Mouse (Mus musculus) liver, embryonic 14.5 days (tissue): ENCODE results near the gene Mdm2. TPM values are rescaled to one million over a fixed set of nuclear protein-coding genes. Genes with fewer than 3 reads are reported as not detected.
"Not testable (repeated sequence)": the region's sequence is repeated elsewhere in the genome, so short reads cannot be mapped to it uniquely, and the experiment has no call there.

ENCODE experiments used
- ATAC-seq: fragments of 200-750 bp; cut with Nextera tagmentation; 2 replicates; pipeline ENCODE4 v1.8.0; 2017; ENCODE audit warnings: moderate number of reproducible peaks, mild to moderate bottlenecking, moderate library complexity; ENCODE audit not compliant: insufficient read depth
- DNase-seq, 3 experiments: peaks; one replicate each; pipeline ENCODE4 v3.0.0-alpha.2; 2012 to 2013; ENCODE audit warnings: low read depth in 3 of 3, low spot score in 3 of 3
- H3K27ac ChIP-seq: fragments of 300-500 bp; sonication (generic); 2 replicates; pipeline ENCODE4 v1.5.1; 2014; ENCODE audit warnings: moderate library complexity, mild to moderate bottlenecking, control low read depth, inconsistent platforms
- H3K27me3 ChIP-seq: fragments of 300-500 bp; sonication (generic); 2 replicates; pipeline ENCODE4 v1.6.1; 2014; ENCODE audit warnings: mild to moderate bottlenecking, low read length, moderate library complexity; ENCODE audit not compliant: control insufficient read depth, insufficient read depth
- H3K36me3 ChIP-seq: fragments of 300-500 bp; sonication (generic); replicated peaks from 2 replicates; pipeline ENCODE4 v1.6.1; 2014; ENCODE audit warnings: low read depth; ENCODE audit not compliant: control insufficient read depth, insufficient read depth
- H3K4me1 ChIP-seq, 2 experiments: fragments of 200-500 bp in 1 of 2; fragments of 300-500 bp in 1 of 2; sonication (generic) in 1 of 2; replicated peaks; 2 replicates each; pipeline ENCODE4 v1.6.1; 2012 to 2014; ENCODE audit warnings: antibody characterized with exemption in 1 of 2, inconsistent platforms in 1 of 2, low read length in 1 of 2; ENCODE audit not compliant: control insufficient read depth in 2 of 2, insufficient read depth in 2 of 2
- H3K4me2 ChIP-seq: fragments of 300-500 bp; sonication (generic); 2 replicates; pipeline ENCODE4 v1.6.1; 2014; ENCODE audit warnings: low read depth, mild to moderate bottlenecking, control low read depth, moderate library complexity
- H3K4me3 ChIP-seq, 2 experiments: fragments of 200-500 bp in 1 of 2; fragments of 300-500 bp in 1 of 2; sonication (generic) in 1 of 2; 2 replicates each; pipeline ENCODE4 v1.5.1; 2012 to 2014; ENCODE audit warnings: low read depth in 2 of 2, low read length in 2 of 2, mild to moderate bottlenecking in 2 of 2, control low read depth in 1 of 2, inconsistent platforms in 1 of 2, moderate library complexity in 1 of 2; ENCODE audit not compliant: insufficient read depth in 1 of 2
- H3K9ac ChIP-seq: fragments of 300-500 bp; sonication (generic); replicated peaks from 2 replicates; pipeline ENCODE4 v1.6.1; 2014; ENCODE audit warnings: mild to moderate bottlenecking, control low read depth, moderate library complexity
- H3K9me3 ChIP-seq: fragments of 300-500 bp; sonication (generic); 2 replicates; pipeline ENCODE4 v1.6.1; 2016; ENCODE audit warnings: low read length, mixed read lengths; ENCODE audit not compliant: control insufficient read depth
- CTCF ChIP-seq: IDR thresholded peaks from 2 replicates; pipeline ENCODE4 v1.5.1; 2016; ENCODE audit warnings: antibody characterized with exemption, low read depth, control low read depth
- EP300 ChIP-seq: IDR thresholded peaks from 2 replicates; pipeline ENCODE4 v1.6.1; 2016; ENCODE audit warnings: antibody characterized with exemption, low read depth
- WGBS: fragments of 180-500 bp; shearing (Covaris S2); extraction: QIAGEN DNeasy Blood & Tissue Kit; methylation state at CpG from one replicate; pipeline ENCODE4 v1.1.7; 2014; ENCODE audit not compliant: insufficient replicate concordance; 5-methylcytosine and 5-hydroxymethylcytosine counted together
- polyA plus RNA-seq, 2 experiments: library from polyadenylated mRNA; depleted of rRNA in 1 of 2; stranded (reverse) in 1 of 2; unstranded in 1 of 2; fragments of >200 nt; fragmentation: Nextera tagmentation in 1 of 2; extraction: Ambion mirVana in 1 of 2; gene quantifications; 2 replicates each; pipeline versions ENCODE4 v1.2.1 to v1.2.3; 2012 to 2014

Mdm2 gene
- polyA plus RNA-seq, 2 experiments = 12.8 to 20.0 TPM

GRCm38 (mm10) chr10:117705806-117706205 lies 4.8 kb downstream of the Mdm2 start:
- no peak for DNase-seq
- peaks cover 51% of the 10 kb centered on the region for H3K36me3 ChIP-seq
- no peak overlapping the region for H3K4me2 ChIP-seq
- H3K4me1 ChIP-seq = peaks cover 0 to 3% of the 10 kb centered on the region in 2 experiments; a peak in 3 of 4 replicates
- H3K27me3 ChIP-seq = no peaks in the 10 kb centered on the region
- no peak for TF ChIP-seq EP300
- no peak for TF ChIP-seq CTCF
- no peak for ATAC-seq
- H3K27ac ChIP-seq = no peak overlapping the region
- H3K4me3 ChIP-seq = no peak overlapping the region
- no peak overlapping the region for H3K9ac ChIP-seq
- H3K9me3 ChIP-seq = no peaks in the 10 kb centered on the region

DNA sequence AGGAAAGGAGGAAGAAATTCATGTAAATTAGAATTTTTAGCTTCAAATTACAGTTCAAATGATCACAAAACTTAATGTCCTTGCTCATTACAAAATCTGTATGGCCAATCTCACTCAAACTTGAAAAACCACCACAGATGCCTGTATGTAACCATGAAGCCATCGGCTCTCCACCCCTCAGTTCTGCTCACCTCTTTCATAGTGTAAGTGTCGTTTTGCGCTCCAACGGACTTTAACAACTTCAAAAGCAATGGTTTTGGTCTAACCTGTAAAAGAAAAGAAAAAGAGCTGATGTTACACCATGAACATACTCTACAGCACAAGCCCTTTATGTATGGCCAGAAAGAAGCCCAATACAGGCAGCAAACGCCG lies 5.6 kb downstream of the Mdm2 start:
- 84% methylated on average over 6 of the region's 6 CpGs for WGBS
- TF ChIP-seq CTCF (no peak), EP300 (no peak)
- Histone ChIP-seq H3K36me3 (peaks cover 60% of the 10 kb centered on the region), H3K27ac (no peak overlapping the region), H3K4me2 (no peak overlapping the region), H3K9ac (no peak overlapping the region), H3K4me3 (no peak overlapping the region), H3K4me1 (peaks cover 0 to 3% of the 10 kb centered on the region in 2 experiments; a peak in 3 of 4 replicates), H3K9me3 (no peaks in the 10 kb centered on the region), H3K27me3 (no peaks in the 10 kb centered on the region)
- ATAC-seq (no peak), DNase-seq (no peak)

DNA sequence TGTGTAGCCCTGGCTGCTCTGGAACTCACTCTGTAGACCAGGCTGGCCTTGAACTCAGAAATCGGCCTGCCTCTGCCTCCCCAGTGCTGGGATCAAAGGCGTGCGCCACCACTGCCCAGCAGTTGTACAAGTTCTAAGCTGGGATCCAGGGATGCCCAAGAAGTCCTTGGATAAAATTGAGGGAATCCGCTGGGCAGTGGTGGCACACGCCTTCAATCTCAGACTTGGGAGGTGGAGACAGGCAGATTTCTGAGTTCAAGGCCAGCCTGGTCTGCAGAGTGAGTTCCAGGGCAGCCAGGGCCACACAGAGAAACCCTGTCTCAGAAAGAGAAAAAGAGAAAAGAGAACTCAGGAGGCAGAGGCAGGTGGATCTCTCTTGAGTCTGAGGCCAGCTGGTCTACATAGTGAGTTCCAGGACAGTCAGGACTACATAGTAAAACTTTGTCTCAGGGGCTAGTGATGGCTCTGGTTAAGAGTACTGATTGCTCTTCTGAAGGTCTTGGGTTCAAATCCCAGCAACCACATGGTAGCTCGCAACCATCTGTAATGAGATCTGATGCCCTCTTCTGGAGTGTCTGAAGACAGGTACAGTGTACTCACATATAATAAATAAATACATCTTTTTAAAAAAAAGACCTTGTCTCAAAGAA lies 6.1 kb downstream of the Mdm2 start:
- WGBS = 90% methylated on average over 6 of the region's 6 CpGs
- H3K4me2 ChIP-seq, H3K27me3 ChIP-seq, H3K9me3 ChIP-seq, H3K27ac ChIP-seq, ATAC-seq, H3K4me3 ChIP-seq, H3K9ac ChIP-seq, DNase-seq, H3K4me1 ChIP-seq: not testable (repeated sequence)
- H3K36me3 ChIP-seq = peaks cover 65% of the 10 kb centered on the region

DNA sequence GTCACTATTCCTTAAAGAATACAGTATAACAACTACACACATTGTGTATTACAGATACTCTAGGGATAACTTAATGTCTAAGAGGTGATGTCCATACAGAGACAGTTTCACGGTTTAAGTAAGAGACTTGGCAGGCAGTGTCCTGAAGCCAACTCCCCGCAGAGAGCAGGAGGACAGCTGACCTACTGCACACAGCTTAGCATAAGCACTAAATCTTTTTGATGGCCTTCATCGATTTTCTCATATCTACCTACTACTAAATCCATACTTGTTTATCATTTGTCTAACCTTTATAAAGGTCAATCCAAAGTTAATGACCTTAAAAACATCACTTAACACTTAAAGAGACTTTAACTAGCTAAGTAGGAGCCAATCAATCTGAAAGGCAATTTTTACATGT lies 7.1 kb downstream of the Mdm2 start:
- ATAC-seq (no peak), DNase-seq (no peak)
- Histone ChIP-seq H3K4me3 (no peak overlapping the region), H3K9me3 (no peaks in the 10 kb centered on the region), H3K36me3 (peaks cover 73% of the 10 kb centered on the region), H3K9ac (no peak overlapping the region), H3K27me3 (no peaks in the 10 kb centered on the region), H3K4me2 (no peak overlapping the region), H3K27ac (no peak overlapping the region), H3K4me1 (no peaks in the 10 kb centered on the region; a peak in 2 of 4 replicates)
- WGBS = 85% methylated on average over 3 of the region's 3 CpGs
- TF ChIP-seq CTCF = no peak
- TF ChIP-seq EP300 = no peak

GRCm38 (mm10) chr10:117702024-117702833 lies 8.3 kb downstream of the Mdm2 start:
- no peak for ATAC-seq
- Histone ChIP-seq H3K9ac (no peak overlapping the region), H3K9me3 (peaks cover 3% of the 10 kb centered on the region), H3K36me3 (peaks cover 83% of the 10 kb centered on the region), H3K27ac (no peak overlapping the region), H3K27me3 (no peaks in the 10 kb centered on the region), H3K4me1 (no peaks in the 10 kb centered on the region; a peak in 2 of 4 replicates), H3K4me2 (no peak overlapping the region), H3K4me3 (no peak overlapping the region)
- TF ChIP-seq CTCF (no peak), EP300 (no peak)
- 83% methylated on average over 6 of the region's 6 CpGs for WGBS
- DNase-seq = no peak
